Mouse (Mus musculus): ENCODE measurements around the gene Clstn2.
A peak's percentile ranks its signal among the peaks of the same experiment; 100 is the strongest.

Gene Clstn2

DNA sequence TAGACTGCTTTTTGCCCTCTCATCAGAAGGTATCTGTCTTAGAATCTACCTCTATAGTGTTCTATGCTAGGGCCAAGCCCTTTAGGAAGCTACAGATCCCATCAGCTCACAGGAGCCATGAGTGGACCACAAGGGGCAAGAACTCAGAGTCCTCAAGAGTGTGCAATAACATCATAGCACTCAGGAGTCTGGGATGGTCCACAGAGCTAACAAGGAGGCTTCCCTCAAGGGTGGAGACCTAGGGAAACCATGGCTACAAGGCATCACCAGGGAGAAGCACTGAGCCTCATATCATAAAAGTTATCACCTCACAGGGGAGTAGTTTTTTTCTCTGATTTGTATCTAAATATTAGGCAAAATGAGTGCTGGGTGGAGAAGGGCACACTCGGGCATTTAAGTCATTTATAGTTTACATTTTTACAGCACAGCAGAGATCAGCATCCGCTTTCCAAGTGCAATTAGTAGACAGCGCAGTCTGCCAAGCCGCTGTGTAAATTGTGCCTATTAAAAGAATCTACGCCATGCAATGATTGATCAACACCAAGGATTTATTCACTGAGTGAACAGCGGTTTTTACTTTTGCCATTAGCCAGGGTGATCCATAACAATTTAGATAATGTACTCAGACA lies 82.5 kb downstream of the Clstn2 start:
- DNase-seq (ENCODE audit: low spot score), result no peak

DNA sequence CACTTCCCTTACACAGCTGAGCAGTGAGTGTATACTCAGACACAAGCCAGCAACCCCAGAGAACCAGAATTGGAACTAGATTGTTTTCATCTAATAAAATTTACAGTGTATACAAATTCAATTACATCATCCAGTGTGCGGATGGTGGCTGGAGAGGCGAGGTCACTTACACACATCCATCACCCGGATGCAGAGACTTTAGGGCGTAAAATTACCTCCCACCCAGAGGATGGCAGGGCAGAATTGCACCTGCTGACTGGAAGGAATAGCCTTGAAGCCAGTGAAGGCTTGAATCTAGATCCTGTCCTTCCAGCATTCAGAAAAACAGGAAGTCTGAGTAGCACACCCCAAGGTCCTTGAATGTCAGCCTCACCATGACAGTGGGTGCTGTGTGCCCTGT lies 113.7 kb downstream of the Clstn2 start:
- DNase-seq (ENCODE audit: low spot score), result no peak

DNA sequence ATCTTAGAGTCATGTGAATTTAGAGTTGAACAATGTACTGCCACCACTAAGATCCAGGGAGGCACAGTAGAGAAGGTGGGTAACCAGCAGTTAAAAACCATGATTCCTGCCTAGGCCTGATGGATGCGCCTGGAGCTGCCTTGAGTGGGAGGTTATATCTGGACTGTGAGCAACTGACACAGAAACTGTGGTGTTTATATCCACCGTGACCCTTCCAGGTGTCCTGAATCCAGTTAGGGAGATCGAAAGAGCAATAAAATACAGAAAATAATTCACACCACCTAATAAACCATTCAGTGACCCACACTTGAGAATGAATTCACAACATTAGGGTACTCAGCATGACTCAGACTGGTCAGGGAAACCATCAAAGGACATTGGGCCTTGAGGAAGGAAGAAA lies 141.6 kb downstream of the Clstn2 start:
- no peak for DNase-seq (ENCODE audit: low spot score)

DNA sequence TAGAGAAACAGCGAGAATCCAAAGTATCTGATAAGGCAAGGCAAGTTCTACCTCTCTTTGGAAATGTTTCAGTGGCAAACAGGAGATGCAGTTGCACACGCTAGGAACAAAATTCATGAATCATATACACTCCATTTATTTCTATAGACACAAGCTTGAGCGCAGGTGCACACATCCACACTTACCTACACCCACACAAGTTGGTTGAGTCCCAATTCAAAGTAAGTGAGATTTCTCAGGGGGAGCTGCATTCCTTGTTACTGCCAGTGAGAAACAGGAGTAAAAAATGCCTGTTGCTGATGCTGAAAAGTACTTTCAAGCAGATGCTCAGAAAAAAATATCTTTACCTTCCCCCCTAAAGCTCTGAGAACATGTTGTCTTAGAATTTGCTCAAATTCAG lies 149.6 kb downstream of the Clstn2 start:
- no peak for DNase-seq (ENCODE audit: low spot score)

DNA sequence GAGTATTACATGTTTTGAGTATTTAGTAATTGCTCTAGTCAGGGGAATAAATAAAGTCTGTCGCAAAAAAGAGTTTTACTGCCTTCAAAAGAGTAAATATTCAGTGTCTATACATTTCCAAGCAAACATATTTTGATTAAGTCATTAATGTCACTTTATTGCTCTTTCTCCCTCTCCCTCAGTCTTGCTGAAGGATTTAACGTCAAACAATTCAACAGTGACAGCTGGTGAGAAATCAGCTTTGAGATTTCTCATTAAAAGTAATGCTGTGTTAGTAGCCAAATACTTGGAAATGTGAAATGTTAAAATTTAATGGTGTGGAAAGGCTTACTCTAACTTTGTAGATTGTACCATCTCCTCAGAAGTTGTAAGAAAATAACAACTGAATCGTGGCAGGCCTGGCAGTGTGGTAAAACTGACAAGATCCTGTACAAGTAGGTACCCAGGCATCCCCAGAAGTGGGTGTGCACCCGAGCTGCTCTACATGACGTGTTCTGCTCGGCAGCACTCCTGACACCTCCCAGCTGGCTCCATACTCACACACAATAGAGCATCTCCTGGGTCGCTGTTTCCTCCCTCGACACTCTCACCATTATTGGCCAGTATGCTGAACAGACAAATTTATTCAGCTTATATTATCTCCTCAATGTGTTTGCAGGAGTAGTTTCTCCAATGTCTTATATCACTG lies 165.8 kb downstream of the Clstn2 start:
- DNase-seq (ENCODE audit: low spot score), result no peak

DNA sequence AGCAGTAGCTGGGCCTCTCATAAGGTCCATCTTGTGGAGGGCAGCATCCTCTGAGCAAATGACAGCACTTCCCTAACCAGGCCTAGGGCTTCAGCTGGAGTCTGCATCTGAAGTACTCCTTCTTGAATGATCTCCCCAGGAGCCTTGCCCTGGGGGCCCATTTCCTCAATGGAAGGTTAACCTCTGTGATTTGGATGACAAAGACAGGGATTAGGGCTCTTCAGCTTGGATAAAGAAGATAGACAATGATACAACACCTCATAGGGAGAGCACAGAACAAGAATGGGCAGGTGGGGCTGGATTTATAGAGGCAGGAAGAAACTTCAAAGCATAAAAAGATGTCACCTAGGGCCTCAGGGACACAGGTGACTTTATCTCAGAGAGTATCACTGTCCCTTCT lies 180.1 kb downstream of the Clstn2 start:
- no peak for DNase-seq (ENCODE audit: low spot score)

DNA sequence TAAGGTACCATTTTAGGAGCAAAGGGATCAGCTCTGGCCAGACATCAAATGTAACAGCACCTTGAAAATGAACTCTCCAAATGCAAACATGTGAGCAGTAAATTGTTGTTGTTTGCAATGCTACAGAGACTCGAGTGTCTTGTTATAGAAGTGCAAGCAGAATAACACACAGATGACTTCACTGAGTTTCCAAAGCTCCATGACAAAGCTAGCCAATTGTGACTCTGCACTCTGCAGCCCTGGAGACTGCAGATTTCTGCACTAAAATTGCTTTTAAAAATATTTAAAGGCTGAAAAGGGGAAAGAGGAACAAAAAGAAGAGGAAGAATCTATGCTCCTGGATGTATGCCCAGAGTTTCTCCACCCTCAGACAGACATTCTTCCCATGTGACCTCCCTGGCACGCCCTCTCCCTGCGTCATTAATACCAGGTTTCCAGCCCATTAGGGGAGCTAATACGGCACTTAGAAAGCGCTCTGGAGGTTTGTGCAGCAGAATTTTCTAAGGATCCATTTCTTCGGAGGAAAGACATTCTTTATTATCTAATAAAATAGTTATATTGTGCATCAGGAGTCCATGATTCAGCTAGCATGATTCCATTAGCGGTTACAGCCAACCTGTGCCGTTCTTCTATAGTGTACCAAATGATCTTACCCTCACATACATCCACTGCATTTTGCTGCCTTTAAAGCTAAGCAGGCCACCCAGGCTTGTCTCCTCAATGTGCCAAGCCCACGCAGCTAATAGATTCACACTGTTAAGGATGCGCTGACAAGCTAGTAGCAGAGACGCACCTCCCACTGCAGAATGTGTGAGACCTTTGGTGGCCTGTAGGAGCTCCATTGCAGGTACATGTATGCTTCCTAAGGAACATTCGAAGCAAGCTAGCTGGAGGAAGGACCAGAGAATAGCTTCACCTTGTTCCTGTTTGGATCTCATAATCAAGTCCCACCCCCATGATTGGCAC lies 184.8 kb downstream of the Clstn2 start:
- DNase-seq (ENCODE audit: low spot score), result peak; percentile 1

DNA sequence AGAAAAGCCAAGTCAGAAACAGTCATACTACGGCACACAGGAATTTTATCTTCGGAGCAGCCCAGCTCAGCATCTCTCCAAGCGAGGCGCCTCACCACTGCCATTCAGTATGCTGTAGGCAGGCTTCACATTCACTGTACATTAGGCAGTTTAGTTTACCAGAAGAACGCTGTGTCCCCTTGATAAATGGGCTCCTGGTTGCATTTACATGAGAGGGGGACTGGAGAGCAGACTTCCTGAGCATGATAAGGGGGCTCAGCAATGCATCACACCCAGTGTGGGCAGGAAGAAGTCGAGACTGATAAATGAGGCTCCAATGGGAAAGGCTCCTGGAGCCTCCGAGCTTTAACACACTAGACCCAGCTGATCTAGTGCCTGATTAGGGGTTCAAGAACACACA lies 190.9 kb downstream of the Clstn2 start:
- no peak for DNase-seq (ENCODE audit: low spot score)

DNA sequence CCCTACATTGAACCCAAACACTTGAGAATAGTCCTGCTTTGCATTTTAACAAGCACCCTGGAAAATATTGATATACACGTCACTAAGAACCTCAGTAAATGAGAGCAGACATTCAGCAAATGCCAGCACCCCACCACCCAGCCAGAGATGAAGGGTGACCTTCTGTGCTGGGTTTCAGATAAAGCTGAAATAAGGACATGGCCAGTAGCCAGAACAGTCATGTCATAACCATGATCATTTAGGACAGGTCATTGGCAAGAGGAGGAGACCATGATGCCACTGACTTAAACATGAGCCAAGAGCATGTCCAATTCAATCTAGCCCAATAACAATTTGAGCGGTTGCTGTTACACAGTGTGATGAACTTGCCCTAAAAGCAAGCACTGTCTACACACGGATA lies 201.8 kb downstream of the Clstn2 start:
- DNase-seq (ENCODE audit: low spot score), result no peak

DNA sequence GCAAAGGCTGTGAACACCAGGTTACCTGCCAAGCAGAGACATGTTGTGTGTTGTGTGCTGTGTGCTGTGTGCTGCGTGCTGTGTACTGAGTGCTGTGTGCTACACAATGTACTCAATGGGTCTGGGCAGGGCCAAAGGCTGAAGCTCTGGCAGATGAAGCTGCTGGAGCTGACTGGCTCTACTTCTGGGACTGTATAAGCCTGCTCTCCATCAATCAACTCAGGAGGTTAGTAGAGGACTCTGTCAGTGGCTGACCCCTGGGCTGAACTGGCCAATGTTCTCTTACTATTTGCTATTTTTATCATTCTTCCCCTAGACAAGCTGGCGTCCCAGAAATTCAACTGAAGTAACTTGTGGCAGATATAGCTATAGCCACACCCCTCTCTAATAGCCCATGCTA lies 203.1 kb downstream of the Clstn2 start:
- no peak for DNase-seq (ENCODE audit: low spot score)

DNA sequence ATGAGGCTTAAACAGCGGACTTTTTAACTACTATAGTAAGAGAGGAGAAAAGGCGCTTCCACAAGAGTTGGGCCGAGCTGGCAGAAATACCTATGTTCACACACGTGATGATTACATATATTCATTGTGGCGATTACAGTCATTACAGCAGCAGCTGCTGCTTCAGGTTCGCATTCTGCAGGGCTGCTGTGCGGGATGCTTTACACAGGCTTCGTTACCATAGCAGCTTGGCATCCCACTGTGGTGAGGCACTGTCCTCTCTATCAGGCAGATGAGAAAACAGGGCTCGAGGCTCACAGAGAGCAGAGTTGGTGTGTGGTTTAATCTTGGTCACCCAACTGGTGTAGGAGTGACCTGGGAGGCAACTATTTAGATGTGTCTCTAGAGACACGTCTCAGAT lies 205.3 kb downstream of the Clstn2 start:
- no peak for DNase-seq (ENCODE audit: low spot score)

DNA sequence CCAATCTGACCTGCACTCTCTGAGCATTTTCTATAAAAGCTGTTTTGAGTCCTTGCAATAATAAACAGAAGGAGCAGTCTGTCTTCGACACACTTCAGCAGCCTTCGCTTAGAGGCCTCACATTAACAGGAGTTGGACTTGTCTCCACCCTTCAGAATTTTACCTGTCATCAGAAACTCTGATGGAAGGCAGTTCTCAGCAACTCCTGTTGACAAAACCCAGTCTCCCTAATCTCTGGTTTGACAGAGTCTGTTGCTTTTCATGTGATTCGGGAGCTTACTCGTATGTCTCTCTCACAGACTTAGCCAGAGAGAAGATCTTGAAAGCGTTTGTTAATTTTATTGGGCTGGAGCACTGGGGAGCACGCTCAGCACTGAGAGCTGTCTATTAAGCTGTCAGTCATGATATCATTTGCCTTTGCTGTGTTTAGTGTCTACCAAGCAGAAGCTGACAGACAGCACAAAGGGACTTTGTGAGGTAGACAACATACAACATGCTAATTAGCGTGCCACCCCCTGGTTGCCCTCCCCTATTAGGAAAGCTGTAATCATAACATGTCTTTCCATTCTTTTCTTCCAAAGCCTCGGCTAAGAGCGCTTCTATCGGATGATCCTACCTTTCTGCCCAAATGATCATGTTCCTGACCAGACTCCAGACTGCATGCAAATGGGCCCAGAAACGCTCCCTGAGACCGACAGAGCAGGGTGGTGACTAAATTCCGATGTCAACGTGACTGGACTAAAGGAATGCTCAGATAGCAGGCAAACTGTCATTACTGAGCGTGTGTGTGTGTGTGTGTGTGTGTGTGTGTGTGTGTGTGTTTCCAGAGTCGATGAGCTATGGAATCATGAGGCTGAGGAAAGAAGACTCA lies 206.7 kb downstream of the Clstn2 start:
- DNase-seq (ENCODE audit: low spot score), result no peak

DNA sequence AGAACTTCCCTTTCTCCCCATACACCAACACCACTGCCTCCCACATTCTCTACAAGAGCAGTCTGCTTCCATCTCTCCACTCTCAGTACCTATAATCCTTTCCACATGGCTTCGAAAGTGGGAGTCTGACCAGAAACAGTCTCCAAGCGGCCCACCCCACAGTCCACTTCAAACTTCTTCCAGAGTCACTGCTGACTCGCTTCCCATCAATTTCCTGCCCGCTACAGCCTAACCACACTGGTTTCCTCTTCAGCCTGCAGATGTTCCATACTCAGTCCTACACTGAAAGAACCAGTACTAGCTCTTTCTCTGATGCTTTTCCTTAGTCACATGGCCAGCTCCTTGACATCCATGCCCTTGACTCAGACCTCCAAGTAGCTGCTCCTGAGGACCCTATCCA lies 215.9 kb downstream of the Clstn2 start:
- DNase-seq (ENCODE audit: low spot score), result no peak

DNA sequence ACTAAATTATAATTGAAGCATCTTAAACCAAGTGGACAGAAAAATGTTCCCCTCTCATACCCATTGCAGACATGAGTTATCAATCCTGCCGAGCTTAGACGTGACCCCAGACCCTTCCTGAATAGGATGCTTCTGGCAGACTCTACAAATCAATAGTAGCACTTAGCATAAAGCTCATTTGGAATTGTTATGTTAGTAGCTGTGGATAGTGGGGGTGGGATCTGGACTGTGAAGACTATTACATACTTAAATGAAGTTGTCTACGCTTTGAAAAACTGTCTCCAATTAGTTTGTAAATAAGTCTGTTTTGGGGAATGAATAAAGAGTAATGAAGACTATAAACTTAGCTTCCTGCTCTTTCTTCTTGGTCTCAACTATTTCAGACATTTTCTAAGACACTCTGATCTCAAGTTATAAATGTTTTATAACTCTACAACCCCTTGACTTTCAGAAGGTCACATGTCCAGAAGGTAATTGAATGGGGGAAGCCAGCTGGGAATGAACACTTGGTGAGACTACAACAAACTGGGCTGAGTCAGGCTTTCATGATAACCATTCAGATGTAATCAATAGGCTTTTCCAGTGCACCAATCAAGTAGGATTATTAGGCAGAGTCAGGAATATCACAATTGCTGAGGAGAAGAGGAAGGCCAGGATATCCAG lies 216.7 kb downstream of the Clstn2 start:
- no peak for DNase-seq (ENCODE audit: low spot score)

DNA sequence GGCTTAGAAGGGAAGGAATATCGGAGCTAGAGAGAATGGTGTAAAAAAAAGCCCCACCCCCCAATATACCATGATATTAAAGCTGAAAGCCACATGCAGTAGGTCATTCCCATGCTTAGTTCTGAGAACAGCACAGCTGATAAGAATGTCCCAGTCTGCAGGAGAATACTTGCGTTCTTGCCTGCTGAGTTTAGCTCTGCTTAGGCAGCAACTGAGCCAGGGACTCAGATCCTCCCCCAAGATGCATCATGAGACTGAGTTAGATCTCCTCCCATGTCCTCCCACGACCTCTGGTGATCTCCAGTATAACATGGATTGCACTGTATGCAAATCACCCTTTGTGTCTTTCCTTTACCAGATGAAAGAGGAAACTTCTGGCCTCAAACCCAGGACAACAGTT lies 219.8 kb downstream of the Clstn2 start:
- peak; percentile 2 for DNase-seq (ENCODE audit: low spot score)

DNA sequence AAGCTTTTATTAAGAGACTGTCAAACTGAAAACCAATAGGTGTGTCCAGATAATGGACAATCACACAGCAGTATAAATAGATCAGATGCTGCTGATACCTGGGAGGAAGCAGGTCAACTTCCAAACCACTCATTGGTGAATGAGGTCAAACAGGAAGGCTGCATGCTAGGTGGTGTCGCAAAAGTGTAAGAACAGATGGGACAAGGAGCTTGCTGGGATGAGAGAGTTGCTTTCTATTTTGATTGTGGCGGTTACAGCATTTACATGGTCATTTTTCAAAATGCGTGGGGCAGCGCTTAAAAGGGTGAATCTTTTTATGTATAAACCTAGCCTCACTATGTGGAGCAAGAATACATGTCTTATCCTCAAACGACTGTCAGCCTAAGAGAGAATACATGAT lies 225.9 kb downstream of the Clstn2 start:
- DNase-seq (ENCODE audit: low spot score), result no peak

DNA sequence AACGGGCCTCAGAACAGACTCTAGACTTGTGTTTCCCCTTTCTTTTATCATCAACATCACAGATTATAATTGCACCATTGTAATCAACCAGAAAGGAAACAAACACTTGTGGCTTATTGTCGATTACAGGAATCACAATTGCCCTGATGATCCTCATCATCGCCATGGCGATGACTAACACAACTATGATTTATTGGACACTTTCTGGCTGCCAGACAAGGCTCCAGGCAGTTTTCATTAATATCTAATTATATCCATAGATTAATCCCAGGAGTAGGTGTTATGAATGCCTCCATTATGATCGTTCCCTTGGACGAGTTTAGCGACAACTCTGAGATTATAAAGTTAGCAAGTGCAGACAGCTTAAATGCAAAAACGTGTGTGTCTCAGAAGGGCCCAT lies 239.3 kb downstream of the Clstn2 start:
- DNase-seq (ENCODE audit: low spot score), result no peak

DNA sequence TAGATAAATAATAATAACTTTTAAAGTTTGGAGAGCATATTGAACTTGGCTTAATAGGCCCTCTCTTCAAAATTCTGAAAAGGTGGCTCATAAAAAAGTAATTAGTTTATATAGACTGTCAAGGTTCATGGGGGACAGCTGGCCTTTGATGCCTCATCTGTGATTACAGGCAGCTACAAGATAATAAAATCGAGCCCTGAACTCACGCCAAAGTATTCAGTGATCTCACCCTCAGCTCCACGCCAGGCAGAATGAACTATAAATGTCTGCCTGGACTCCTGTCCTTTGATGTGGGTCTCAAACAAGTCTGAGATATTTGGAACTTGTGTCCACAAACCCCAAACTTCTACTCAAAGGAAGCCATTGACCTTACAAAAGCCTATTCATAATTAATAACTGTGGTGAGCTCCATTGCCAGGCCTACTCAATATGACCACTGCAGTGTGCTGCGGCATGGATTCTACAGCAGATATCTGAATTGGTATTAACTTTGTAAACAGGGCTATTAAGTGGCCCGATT lies 244.8 kb downstream of the Clstn2 start:
- no peak for DNase-seq (ENCODE audit: low spot score)

DNA sequence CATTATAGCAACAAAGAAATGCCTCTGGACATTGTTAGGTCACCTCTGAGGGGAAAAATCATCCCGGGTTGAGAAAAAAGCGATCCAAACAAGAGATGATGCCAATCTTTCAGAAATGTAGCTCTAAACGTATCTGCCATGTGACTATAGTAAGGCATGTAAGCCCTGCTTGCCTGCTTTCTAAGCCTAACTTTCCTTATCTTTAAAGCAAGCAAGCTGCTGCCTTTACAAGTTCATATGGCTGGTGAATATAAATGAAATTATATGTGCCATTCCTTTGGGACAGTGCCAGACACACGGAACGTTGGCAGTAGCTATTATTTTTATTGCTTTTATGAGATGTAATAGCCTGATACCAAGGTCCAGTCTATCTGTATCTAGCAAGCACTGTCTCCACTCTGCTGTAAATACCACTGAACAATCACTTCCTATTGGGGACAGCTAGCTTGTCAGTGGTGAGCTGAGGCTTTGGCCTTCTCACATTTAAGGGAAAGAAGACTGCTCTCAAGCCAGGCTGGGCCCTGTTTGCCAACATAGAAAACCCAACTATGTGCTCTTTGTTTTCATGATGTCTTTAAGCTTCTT lies 252.9 kb downstream of the Clstn2 start:
- DNase-seq (ENCODE audit: low spot score), result no peak

DNA sequence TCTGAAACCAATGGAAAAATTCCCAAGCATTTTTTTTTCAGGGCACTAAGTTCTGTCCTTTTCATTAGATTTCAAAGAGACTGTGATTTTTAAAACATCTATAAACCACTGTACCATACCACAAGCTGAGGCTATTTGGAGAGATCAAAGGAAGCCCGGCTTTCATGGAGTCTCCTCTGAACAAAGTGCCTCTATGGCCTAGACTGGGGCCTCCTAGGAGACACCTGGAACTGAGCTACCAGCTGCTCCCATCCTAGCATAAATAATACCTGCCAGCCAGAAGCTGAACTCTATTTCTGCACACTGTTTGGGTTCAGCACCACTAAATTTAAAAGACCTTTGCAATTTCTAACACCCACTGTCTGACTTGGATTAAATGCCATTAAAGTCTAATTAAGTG lies 257.2 kb downstream of the Clstn2 start:
- no peak for DNase-seq (ENCODE audit: low spot score)

DNA sequence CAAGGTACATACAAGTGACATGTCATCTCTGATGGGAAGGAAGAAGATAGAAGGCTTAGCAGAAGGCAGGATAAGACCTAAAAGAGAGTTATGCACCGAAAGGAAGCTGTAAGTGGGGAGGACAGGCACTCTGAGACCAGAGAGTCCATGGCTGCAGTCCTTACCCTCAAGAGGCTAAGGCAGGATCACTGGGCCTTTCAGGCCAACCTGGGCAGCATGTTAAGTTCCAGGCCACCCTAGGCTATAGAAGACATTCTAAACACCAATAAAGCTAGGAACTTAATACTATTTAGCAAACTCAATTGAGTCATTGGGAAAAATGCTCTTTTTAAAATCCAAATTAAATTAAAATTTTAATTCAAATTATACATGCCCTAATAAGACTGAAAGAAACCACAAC lies 258.0 kb downstream of the Clstn2 start:
- no peak for DNase-seq (ENCODE audit: low spot score)
